25 mouse cellular contexts compared by ENCODE assay signal in genomic region chr1:23064717-23065475, GRCm38 (mm10). TPM values are rescaled to one million over a fixed set of nuclear protein-coding genes. Genes with fewer than 3 reads are reported as not detected.
A peak's percentile ranks its signal among the peaks of the same experiment; 100 is the strongest.
DNase-seq lines count a peak whose midpoint lies in the region; ATAC-seq and TF ChIP-seq lines count a peak whose summit lies in the region.
"Had no signal": no experiment of that assay in that cellular context is flagged by ENCODE, and none has a peak within 500 bp of the region (broad histone marks: within the 10 kb centered on the region; RNA-seq: fewer than 3 reads in every experiment).

No protein-coding gene starts in this region.

- H3K9ac ChIP-seq in intestine, embryonic 14.5 days (ENCODE audit: low read length), result no peak overlapping the region
- H3K9ac ChIP-seq in intestine, postnatal 0 days (ENCODE audit: low read depth, low read length), result no peak overlapping the region
- H3K9ac ChIP-seq in intestine, embryonic 15.5 days, result no peak overlapping the region
- H3K9ac ChIP-seq in stomach, embryonic 16.5 days (ENCODE audit: low read length), result no peak overlapping the region
- H3K9ac ChIP-seq: embryonic facial prominence, embryonic 12.5 days; forebrain, embryonic 13.5 days had no signal

- TF ChIP-seq CTCF in intestine, postnatal 0 days (IDR thresholded peaks at IDR 0.05; ENCODE audit: low read depth), result no peak

- H3K4me2 ChIP-seq in intestine, embryonic 14.5 days (ENCODE audit: low read length), result no peak overlapping the region
- no peak overlapping the region for H3K4me2 ChIP-seq in intestine, postnatal 0 days (replicated peaks; ENCODE audit: low read depth)
- no peak overlapping the region for H3K4me2 ChIP-seq in intestine, embryonic 15.5 days (replicated peaks)
- no peak overlapping the region for H3K4me2 ChIP-seq in stomach, embryonic 16.5 days (ENCODE audit: low read depth, low read length)
- H3K4me2 ChIP-seq: embryonic facial prominence, embryonic 12.5 days; forebrain, embryonic 13.5 days had no signal

- no peaks in the 10 kb centered on the region for H3K36me3 ChIP-seq in intestine, embryonic 14.5 days (ENCODE audit: control insufficient read depth, insufficient read depth, low read length)
- no peaks in the 10 kb centered on the region for H3K36me3 ChIP-seq in intestine, postnatal 0 days (ENCODE audit: control insufficient read depth, insufficient read depth)
- H3K36me3 ChIP-seq in intestine, embryonic 15.5 days, result no peaks in the 10 kb centered on the region
- H3K36me3 ChIP-seq in stomach, embryonic 16.5 days (ENCODE audit: control insufficient read depth, insufficient read depth, low read length), result no peaks in the 10 kb centered on the region
- H3K36me3 ChIP-seq: embryonic facial prominence, embryonic 10.5 days; embryonic facial prominence, embryonic 12.5 days; G1E had no signal

- no peak overlapping the region for H3K4me3 ChIP-seq in intestine, embryonic 14.5 days (ENCODE audit: low read depth, low read length)
- H3K4me3 ChIP-seq in intestine, postnatal 0 days (ENCODE audit: low read depth, low read length), result no peak overlapping the region
- no peak overlapping the region for H3K4me3 ChIP-seq in intestine, embryonic 15.5 days (replicated peaks)
- H3K4me3 ChIP-seq in stomach, embryonic 16.5 days (replicated peaks; ENCODE audit: low read length), result no peak overlapping the region
- H3K4me3 ChIP-seq: embryonic facial prominence, embryonic 10.5 days; embryonic facial prominence, embryonic 12.5 days; forebrain, embryonic 13.5 days had no signal

- ATAC-seq in intestine, embryonic 14.5 days (replicated peaks; ENCODE audit: low FRiP score, low TSS enrichment, low read depth), result no peak
- ATAC-seq in intestine, postnatal 0 days, result no peak
- ATAC-seq in intestine, embryonic 15.5 days, result peak; percentile 56; the same call in 1 of the 2 replicates
- peak; percentile 25; the same call in 1 of the 2 replicates for ATAC-seq in stomach, embryonic 16.5 days (ENCODE audit: insufficient read depth, low FRiP score)
- ATAC-seq: activated CD4-positive, CD25-positive, alpha-beta regulatory T cell, adult 4 months; CD4-positive, CD25-positive, alpha-beta regulatory T cell, adult 4 months; forebrain, embryonic 13.5 days; Patski had no signal

- H3K27me3 ChIP-seq in intestine, embryonic 14.5 days (replicated peaks; ENCODE audit: control insufficient read depth, insufficient read depth, low read length), result no peaks in the 10 kb centered on the region
- H3K27me3 ChIP-seq in intestine, postnatal 0 days (replicated peaks; ENCODE audit: control insufficient read depth, insufficient read depth, low read length), result no peaks in the 10 kb centered on the region
- H3K27me3 ChIP-seq in intestine, embryonic 15.5 days (replicated peaks), result no peaks in the 10 kb centered on the region
- no peaks in the 10 kb centered on the region for H3K27me3 ChIP-seq in stomach, embryonic 16.5 days (ENCODE audit: control insufficient read depth, insufficient read depth, low read length)
- H3K27me3 ChIP-seq: CH12.LX; embryonic facial prominence, embryonic 12.5 days; forebrain, embryonic 13.5 days had no signal

- peak overlapping the region; percentile 54; the same call in 1 of the 2 replicates for H3K27ac ChIP-seq in intestine, embryonic 14.5 days (ENCODE audit: low read depth)
- no peak overlapping the region for H3K27ac ChIP-seq in intestine, postnatal 0 days (ENCODE audit: low read depth, low read length)
- peak overlapping the region; percentile 11; the same call in 1 of the 2 replicates for H3K27ac ChIP-seq in intestine, embryonic 15.5 days
- H3K27ac ChIP-seq in stomach, embryonic 16.5 days (ENCODE audit: low read length), result no peak overlapping the region; the same call in 1 of the 2 replicates
- H3K27ac ChIP-seq: embryonic facial prominence, embryonic 10.5 days; embryonic facial prominence, embryonic 12.5 days; forebrain, embryonic 13.5 days had no signal

- H3K9me3 ChIP-seq in intestine, embryonic 14.5 days (ENCODE audit: control insufficient read depth, low read length), result no peaks in the 10 kb centered on the region
- no peaks in the 10 kb centered on the region for H3K9me3 ChIP-seq in intestine, postnatal 0 days (ENCODE audit: control insufficient read depth)
- no peaks in the 10 kb centered on the region for H3K9me3 ChIP-seq in intestine, embryonic 15.5 days
- no peaks in the 10 kb centered on the region for H3K9me3 ChIP-seq in stomach, embryonic 16.5 days (replicated peaks; ENCODE audit: control insufficient read depth, low read length)
- H3K9me3 ChIP-seq: embryonic facial prominence, embryonic 10.5 days; embryonic facial prominence, embryonic 12.5 days; forebrain, embryonic 13.5 days; G1E had no signal

- DNase-seq in intestine, embryonic 14.5 days (ENCODE audit: low spot score), result no peak
- peak; percentile 7 for DNase-seq in lung, postnatal 36 days
- no peak for DNase-seq in lung, postnatal 4 days
- no peak for DNase-seq in layer of hippocampus, postnatal 25 days (ENCODE audit: extremely low spot score in 1 of 2, low spot score in 1 of 2)
- DNase-seq in layer of hippocampus, adult 9-10 months (ENCODE audit: low spot score), result no peak
- DNase-seq: adrenal gland, adult 8-10 months; adrenal gland, postnatal 14 days; adrenal gland, postnatal 36 days; B cell, adult 2 months; cerebellum, adult 9-10 months had no signal

- H3K4me1 ChIP-seq in intestine, embryonic 14.5 days (replicated peaks; ENCODE audit: control insufficient read depth, insufficient read depth, low read length), result peaks cover 3% of the 10 kb centered on the region; the same call in 1 of the 2 replicates
- no peaks in the 10 kb centered on the region for H3K4me1 ChIP-seq in intestine, postnatal 0 days (replicated peaks; ENCODE audit: control insufficient read depth, insufficient read depth, low read length)
- H3K4me1 ChIP-seq in intestine, embryonic 15.5 days (replicated peaks), result no peaks in the 10 kb centered on the region
- 0 out of 2 replicates have a peak, but pooled peaks cover 3% of the 10 kb centered on the region for H3K4me1 ChIP-seq in stomach, embryonic 16.5 days (ENCODE audit: control insufficient read depth, insufficient read depth, low read length)
- H3K4me1 ChIP-seq: embryonic facial prominence, embryonic 10.5 days; embryonic facial prominence, embryonic 12.5 days; forebrain, embryonic 13.5 days had no signal

- 26% methylated on average over 4 of the region's 4 CpGs for WGBS in intestine, embryonic 14.5 days
- WGBS in intestine, postnatal 0 days, result 35% methylated on average over 4 of the region's 4 CpGs
- 34% methylated on average over 4 of the region's 4 CpGs for WGBS in intestine, embryonic 15.5 days
- 26% methylated on average over 4 of the region's 4 CpGs for whole genome bisulfite sequencing in stomach, embryonic 16.5 days

RNA-seq across cellular contexts. Expression of gene 4933415F23Rik, which starts 37.2 kb away (rescaled TPM):
- 0.09 TPM in 1 of 2 replicates, not detected in the other for polyA plus RNA-seq in intestine, embryonic 14.5 days (2014; fragmentation: Nextera tagmentation; extraction: Ambion mirVana)
- polyA plus RNA-seq in intestine, postnatal 0 days (2015; fragmentation: Nextera tagmentation; extraction: Ambion mirVana), result not detected in 2 replicates
- not detected in 2 replicates for polyA plus RNA-seq in intestine, embryonic 15.5 days (2015; fragmentation: Nextera tagmentation; extraction: Ambion mirVana)
- polyA plus RNA-seq in stomach, embryonic 16.5 days (2015; fragmentation: Nextera tagmentation; extraction: Ambion mirVana), result not detected in 2 replicates
- total RNA-seq in layer of hippocampus, postnatal 25 days (2021), result not detected
- total RNA-seq: adrenal gland, adult 18-20 months; adrenal gland, adult 8-10 months; adrenal gland, postnatal 14 days; adrenal gland, postnatal 36 days; CH12.LX had no signal
- polyA plus RNA-seq: activated CD4-positive, CD25-positive, alpha-beta regulatory T cell, adult 4 months; CD4-positive, CD25-positive, alpha-beta regulatory T cell, adult 4 months; cerebellum, adult 2 months; cortical plate, adult 2 months; embryonic facial prominence, embryonic 10.5 days; embryonic facial prominence, embryonic 12.5 days; forebrain, embryonic 11.5 days; G1E; Patski had no signal

Comparison
In these comparisons a context has a peak if more than half of its experiments do, and no peak if none do; other contexts are left out.
1. ATAC-seq: peak in intestine, embryonic 15.5 days (single experiment) and stomach, embryonic 16.5 days (single experiment); none in intestine, embryonic 14.5 days (single experiment) and intestine, postnatal 0 days (single experiment).
2. H3K27ac ChIP-seq: peak in intestine, embryonic 14.5 days (single experiment) and intestine, embryonic 15.5 days (single experiment); none in intestine, postnatal 0 days (single experiment) and stomach, embryonic 16.5 days (single experiment).